Mouse (Mus musculus) adrenal gland (tissue): ENCODE results near the gene Ctnnal1.

ENCODE experiments used
- intact Hi-C: fragments of 180-260 bp; cut with DNase I; formaldehyde crosslinking; loops from one replicate; pipeline ENCODE4 v1.15.1; 2025

Gene Ctnnal1

DNA sequence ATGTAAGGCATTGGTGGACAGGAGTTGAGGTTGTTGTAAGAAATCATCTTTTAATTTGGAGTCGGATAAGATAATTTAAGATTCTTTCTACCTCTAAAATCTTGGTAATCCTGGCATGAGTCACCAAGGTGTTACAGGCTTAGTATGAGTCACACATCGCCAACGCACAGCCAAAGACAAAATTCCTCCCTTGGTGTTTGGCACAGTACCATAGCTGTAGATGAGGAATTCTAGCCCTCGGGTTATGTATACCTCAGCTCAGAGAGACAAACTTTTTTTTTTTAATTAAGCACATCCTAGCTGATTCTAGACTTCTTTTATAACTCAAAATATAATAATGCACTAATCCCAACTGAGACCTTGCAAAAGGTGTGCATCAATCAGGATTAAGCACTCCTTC is 972 bp downstream of the Ctnnal1 start:
- intact Hi-C loops, result no loop called here

DNA sequence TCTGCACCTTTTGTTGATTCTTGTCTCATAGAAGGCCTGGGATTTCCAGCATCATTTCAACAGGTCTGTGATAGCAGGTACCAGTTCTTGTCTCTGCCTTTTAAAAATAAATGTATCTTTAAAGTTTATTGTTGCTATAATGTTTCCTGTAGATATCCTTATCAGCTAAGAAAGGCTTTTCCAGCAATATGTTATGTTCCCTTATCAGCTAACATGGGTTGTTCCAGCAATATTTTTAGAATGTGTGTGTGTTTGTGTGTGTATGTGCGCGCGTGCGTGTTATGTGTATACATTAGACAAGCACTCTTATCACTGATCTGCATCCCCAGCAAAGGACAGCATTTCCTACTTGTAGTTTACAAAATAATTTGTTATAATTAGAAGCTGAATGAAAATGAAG is 3.4 kb downstream of the Ctnnal1 start:
- intact Hi-C loops, result no loop called here

DNA sequence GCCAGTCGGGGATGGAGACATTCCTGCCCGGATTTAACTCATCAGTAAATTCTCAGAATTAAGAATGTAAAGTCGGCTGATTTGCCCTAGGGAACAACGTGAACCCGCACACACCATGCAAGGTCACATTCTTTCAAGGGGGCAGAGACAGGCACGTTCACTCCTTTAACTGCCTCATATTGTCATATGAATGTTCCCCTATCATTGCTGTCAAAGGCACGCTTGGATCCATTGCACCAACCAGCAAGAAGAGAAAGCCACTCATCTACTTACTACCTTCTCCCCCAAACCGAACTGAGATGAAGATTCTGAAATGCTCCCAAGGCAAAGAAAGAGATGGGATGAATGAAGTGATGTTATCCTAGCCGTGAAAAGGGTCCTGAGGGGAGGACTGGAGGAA is 6.3 kb downstream of the Ctnnal1 start:
- intact Hi-C loops, result no loop called here

DNA sequence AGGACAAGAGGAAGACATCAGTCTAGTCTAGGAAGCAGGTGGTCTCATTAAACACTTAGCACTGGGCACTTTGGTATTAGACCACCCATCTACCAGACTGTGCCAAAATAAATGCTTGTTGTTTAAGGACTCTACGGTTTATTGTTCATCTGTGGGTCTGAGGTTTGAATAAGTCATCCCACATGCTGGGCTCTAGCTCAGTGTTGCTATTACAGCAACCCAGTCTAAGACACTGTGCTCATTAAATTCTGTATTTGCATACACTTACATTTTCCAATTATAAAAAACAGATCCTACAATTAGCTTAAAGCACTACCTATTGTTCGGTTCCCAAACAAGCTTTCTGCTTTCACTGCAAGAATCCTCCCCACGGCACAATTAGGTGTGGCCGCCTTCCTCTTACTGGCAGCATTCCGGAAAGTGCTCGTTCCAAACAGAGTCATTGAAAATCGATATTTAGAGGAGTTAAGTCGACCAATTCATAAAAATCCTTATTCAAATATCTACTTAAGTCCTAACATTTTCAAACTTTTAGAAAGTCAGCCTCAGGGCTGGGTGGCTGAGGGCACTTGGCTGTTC is 8.5 kb downstream of the Ctnnal1 start:
- intact Hi-C loops, result no loop called here

DNA sequence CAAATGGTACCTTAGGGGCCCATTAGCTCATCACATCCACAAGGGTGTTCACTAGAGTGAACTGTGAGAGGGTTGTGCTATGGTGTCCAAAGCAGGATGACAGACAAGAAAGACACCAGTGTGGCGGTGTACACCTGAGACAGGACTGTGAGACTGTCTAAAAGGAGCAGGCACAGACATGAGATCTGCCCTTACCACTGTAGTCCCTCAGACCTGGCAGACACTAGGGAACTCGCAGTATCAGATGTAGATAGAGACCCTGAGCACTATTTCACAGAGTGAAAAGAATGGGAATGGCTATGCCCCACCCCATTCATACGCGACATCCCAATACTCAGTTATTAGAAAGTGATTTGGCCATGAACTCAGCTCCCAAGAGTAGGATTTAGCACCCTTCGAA is 9.1 kb downstream of the Ctnnal1 start:
- intact Hi-C loops, result no loop called here

DNA sequence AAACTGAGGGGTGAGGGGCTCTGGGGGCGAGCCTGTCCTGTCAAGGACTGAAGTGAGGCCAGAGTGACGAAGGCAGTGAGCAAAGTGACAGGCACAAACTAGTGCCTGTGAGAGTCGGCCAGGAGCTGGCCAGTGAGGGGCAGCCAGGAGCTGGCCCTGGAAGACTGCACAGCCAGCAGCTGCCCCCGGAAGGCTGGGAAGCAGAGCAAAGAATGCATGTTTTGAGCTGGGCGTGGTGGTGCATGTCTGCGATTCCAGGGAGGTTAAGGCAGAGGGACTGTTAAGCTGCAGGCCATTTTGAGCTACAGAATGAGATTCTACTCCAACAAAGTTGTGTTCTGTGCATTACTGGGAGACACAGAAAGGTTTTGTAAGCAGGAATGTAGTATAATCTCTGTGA is 14.3 kb downstream of the Ctnnal1 start:
- intact Hi-C loops, result no loop called here

DNA sequence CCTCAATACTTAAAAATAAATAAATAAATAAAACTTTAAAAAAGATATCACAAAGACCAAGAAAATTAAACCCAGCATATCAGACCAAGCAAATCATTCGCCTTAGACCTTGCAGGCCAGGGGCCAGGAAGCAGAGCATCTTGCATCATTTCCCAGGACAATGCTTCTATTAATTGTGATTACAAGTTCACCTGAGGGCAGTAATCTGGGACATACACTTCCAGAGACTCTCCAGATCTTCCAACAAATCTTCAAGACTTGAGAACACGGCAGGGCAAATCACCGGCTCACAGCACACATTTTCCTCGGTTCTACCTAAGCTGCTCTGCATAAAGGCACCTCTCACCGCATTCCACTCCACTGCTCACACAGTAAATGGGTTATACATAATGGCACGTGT is 16.9 kb downstream of the Ctnnal1 start:
- intact Hi-C loops, result no loop called here

DNA sequence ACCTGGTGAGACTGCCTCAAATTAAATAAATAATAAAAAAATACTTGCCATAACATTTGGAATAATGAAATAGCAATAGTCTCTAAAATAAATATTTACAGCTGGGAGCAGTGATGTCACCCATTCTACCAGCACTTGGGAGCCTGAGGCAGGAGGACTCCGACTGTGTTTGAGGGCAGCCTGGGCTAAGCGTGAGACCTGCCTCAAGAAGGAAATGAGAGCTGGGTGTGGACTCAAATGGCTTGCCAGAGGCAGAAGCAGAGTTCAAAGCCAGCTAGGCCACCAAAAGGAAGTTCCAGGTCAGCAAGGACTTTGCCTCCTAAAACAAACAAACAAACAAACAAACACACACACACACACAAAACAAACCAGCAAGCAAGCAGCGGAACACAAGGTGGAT is 17.6 kb downstream of the Ctnnal1 start:
- intact Hi-C loops, result no loop called here

DNA sequence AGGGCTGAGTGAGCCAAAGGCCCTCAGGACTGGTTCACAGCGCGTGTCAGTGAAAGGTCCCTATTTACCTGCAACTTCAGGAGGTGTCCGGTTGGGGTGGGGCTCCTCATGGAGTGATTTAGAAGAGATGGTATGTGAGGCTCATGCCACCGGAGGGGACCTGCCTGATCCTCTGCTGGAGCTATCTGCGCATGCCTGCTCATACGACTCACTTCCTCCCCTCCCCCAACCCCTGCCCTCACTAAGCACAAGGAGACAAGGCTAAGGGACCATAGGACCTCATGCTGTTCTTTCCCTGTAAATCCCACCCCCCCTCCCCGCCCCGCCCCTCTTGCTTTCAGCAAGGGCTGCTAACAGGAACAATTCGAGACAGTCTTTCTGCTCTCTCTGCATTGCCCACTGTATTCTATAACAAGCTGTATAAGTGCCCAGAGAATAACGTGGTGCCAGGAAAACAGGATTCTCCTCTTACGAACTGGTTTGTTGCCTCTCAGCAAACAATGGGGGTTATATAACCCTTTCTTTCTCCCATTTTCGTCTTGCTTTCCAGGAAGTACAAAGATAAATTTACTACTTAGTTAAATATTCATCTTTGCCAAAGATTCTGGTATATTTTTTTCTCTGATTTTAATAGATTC is 19.0 kb downstream of the Ctnnal1 start:
- intact Hi-C loops, result no loop called here

DNA sequence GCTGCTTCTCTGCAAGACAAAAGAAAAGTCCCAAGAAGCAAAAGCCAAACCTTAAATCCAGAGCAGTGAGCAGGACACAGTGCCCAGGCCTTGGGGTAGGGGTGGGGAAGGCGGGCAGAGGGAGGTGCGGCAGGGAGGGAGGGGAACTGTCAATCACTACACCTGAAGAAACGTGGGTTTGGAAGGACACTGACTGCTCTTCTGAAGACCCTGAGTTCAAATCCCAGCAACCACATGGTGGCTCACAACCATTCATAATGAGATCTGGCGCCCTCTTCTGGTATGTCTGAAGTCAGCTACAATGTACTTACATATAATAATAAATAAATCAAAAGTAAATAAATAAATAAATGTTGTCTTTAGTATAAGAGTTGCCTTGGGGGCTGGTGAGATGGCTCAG is 20.1 kb downstream of the Ctnnal1 start:
- intact Hi-C loops, result no loop called here

DNA sequence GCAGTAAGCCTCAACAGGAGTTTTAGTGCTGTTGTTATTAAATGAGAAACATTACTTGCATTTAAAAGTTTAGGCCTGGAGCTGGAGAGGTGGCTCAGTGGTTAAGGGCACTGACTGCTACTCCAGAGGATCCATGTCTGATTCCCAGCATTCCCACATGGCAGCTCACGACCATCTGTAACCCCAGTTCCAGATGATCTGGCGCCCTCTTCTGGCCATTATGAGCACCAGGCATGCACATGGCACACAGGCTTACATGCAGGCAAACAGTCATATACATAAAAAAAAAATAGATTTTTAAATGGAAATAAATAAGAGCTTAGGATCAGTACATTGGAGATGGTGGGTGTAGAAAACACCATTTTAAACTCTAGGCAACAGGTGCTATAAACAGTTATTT is 21.0 kb downstream of the Ctnnal1 start:
- intact Hi-C loops, result no loop called here

DNA sequence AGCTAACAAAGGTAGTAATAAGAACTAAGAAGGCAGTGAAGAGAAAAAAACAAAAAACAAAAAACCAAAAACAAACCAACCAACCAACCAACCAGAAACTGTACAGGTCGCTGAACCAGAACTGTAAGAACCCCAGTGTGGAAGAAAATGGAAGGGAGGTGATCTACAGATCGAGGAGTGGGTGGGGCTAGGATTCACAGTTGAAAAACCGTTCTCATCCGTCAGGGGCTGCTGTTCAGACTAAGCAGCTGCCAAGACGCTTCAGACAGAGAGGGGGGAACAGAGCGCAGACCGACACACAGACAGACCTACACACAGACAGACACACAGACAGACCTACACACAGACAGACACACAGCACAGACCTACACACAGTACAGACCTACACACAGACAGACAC is 22.5 kb downstream of the Ctnnal1 start:
- intact Hi-C loops, result no loop called here

DNA sequence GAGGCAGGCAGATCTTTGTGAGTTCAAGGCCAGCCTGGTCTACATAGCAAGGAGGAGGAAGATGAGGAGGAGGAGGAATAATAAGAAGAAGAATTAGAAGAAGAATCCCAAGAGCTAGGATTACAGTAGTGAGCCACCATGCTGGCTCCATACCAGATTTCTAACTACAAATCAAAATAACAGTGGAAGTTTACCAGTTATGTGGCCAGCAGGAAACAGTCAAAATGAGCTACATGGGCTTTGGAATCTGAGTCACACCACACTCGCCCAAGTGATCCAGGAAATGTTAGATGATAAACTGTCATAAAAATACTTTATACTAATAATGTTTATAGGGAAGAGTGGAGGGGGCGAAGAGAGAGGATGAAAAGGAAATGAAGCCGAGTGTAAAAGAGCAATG is 24.7 kb downstream of the Ctnnal1 start:
- intact Hi-C loops, result no loop called here

DNA sequence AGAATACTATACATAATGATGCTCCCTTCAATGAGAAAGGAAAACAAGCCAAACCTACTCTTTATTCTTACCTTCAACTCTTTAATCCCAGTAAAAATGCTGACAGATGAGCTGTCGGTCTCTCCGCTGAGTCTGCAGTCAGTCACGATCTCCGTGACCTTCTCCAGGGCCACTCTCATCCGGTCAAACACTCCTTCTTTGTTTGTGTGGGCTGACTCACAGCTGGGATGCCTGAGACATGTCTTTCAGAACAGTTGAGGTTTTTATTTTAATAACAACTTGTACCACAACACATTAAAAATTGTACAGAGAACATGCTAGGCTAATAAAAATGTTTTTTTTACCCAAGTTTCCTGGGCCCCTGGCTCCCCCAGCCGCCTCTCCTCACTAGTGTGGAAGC is 27.3 kb downstream of the Ctnnal1 start:
- intact Hi-C loops, result no loop called here

DNA sequence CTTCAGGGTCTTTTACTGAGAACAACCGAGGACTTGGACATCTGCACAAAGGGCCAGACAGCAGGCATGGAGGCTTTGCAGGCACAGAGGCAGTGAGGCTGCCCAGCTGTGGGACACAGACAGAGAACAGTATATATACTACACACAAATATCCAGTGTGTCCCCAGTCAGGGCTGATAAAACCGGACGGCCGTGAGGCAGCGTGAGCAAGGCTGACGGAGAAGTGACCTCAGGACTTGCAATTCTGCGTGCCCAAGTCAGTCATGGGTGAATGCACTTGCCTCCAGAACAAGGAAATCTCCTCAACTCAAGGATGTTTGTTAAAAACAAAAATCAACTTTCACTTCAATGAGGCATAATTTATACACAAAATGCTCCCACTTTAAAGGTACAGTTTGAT is 33.0 kb downstream of the Ctnnal1 start:
- intact Hi-C loops, result no loop called here

DNA sequence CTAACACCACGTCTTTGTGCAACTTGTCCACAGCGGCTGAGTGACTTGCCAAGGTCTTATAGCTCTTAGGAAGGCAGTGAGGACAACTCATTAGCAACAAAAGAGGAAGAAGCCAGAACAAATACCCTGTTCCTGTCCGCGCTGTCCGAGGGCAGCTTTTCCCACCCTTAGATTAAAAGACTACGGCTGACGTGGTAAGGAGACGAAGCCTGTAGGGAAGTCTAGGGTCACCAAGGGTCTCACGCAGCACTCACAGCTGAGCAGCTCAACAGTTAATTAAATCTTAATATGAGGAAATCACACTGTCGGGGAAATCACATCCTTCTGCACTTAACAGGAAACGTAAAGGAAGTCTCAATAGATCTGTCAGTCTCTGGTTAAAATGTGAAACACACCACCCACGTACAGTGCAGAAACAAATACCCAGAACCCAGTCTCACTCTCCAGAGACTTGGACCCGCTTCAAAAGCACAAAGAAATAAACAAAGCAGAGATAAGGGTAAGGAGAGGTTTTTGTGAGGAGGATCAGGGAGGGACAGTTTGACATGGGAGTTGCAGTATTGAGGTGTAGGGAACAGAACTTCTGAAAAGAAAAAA is 33.9 kb downstream of the Ctnnal1 start:
- intact Hi-C loops, result no loop called here

DNA sequence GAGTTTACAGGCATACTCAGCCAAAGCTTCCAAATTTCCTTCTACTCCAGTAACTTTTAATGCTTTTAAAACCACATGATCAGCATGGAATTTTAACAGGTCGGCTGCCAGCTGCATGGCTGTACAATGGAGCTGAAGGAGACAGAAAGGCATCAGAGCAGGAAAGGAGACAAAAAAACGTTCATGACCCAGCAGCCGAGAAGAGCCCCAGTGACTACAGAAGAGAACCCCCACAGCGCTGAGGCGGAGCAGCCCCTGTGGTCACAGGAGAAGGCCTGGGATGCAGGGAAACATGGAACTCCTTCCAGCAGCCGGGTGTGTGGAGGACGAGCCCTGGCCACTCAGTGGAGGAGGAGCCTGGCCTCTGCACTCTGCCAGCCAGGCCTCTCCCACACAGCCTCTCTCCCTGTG is 35.5 kb downstream of the Ctnnal1 start:
- intact Hi-C loops, result no loop called here

DNA sequence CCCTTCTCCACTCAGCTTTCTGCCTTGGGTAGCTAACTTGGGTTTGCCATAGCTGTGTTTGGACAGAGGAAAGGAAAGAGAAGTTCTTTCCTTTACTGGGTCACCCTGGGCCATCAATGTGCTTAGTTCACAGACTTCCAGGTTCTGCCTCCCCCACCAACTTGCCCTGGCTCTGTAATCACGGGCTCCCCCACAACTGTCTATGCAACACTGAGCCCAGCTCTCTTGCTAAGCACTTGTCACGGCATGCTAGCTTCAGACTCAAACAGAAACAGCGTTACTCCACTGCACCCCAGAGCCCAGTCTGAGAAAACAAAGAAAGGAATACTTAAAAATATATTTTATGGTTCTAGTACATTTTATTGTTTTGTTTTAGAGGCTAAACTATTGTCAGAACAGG is 36.1 kb downstream of the Ctnnal1 start:
- intact Hi-C loops, result no loop called here

DNA sequence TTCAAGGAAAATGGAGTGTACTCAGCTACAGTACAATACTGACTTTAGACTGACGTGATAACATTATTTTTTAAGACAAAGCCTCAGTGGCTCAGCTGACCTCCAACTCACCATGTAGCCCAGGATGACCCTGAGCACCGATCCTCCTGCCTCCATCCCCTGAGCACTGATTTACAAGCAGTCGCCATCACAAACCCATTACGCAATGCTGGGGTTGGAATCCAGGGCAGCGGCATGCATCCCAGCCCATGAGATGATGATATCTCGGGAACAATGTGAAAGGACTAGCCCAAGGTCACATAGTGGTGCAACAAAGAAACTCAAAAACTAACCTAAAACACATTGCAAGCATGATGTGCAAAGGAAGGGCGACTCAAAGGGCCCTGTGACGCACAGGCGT is 40.8 kb downstream of the Ctnnal1 start:
- intact Hi-C loops, result no loop called here

DNA sequence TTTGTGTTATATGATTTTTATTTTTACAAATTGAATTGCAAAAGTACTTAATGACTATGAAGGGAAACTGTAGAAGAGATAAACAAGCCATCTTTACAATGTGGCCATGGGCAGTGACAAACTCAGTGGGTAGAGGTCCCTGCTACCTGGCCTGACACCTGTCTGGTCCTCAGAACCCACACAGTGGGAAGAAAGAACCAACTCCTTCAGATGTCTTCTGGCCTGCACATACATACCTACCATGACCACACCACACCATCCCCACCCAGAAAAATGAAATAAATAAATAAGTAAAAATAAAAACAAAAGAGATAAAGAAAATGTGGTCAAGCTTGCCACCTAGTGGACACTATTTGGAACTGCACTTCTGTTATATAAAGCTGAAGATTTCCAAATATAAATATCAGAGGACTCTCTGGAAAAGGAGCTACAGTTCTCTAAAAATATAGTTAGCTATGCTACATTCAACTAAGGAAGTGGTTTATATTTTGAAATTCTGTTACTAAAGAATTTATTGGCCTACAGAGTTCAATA is 44.9 kb downstream of the Ctnnal1 start:
- intact Hi-C loops, result no loop called here

DNA sequence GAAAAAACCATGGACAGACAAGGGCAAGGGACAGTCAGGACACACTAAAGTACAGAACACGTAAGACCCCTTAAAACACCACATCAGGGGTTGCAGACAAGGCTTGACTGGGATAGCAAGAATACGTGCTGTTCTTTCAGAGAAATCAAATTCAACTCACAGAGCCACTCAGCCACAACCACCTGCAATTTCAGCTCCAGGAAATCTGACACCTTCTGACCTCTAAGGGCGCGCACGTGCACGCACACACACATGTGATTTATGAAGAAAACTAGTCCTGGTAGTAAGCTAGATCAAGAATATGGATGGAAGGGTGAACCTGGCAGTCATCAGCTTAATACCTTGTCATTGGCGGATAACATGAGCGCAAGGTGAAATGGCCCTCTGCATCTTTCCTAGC is 49.9 kb downstream of the Ctnnal1 start:
- intact Hi-C loops, result no loop called here

DNA sequence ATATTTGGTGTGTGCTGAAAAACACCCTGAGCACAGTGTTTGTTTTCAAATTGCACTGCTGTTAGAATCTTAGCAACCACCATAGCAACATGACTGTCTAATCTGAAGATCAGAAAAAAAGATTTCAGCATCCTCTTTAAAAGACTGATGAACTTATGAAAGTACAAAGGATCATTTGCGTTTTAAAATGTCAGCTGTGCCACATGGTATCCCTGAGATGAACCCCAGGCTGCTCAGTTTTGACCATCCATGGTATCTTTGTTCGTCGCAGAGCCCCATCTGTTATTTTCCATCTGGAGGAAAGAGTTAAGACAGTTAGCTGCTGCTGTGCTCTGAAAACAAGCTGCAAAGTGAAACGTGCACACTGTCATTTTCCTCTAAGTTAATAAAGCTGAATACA is 52.9 kb downstream of the Ctnnal1 start:
- intact Hi-C loops, result no loop called here

DNA sequence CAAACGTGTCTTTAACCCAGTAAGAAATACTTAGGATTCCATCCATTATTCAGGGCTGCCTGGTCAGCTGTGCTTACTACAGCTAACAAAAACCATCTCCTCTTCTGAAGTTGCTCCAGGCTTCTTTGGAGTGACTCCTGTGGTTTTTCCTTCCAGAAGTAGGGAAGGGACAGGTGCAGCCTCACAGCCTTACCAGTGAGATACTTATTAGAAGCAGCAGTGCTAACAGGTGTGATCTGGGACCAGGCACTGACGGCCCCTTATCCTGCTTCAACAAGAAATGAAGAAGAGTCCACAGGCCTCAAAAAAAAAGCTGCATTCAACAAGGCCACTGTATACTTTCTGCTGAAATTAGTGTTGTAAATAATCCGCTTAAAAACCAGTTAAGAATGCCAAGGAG is 53.3 kb downstream of the Ctnnal1 start:
- intact Hi-C loops, result no loop called here
